Mouse (Mus musculus): Measurements from ENCODE around the gene Trim14. TPM values are rescaled to one million over a fixed set of nuclear protein-coding genes. Genes with fewer than 3 reads are reported as not detected.
A peak's percentile ranks its signal among the peaks of the same experiment; 100 is the strongest.

Trim14 gene
- total and polyA plus RNA-seq, 3 experiments = 2.1 to 2.9 (median 2.5) TPM

- Histone ChIP-seq H3K4me1 (ENCODE audit: control insufficient read depth, insufficient read depth, low read length) (no peaks in the 10 kb centered on the region), H3K27ac (no peak overlapping the region), H3K79me2 (replicated peaks; ENCODE audit: control insufficient read depth, insufficient read depth, low read length) (no peaks in the 10 kb centered on the region), H3K9ac (ENCODE audit: low read depth, low read length) (no peak overlapping the region), H3K27me3 (ENCODE audit: control insufficient read depth, insufficient read depth, low read length) (no peaks in the 10 kb centered on the region), H3K4me3 (no peak overlapping the region), H3K36me3 (ENCODE audit: control insufficient read depth, insufficient read depth, low read length) (no peaks in the 10 kb centered on the region)
- 82% methylated on average over 3 of the region's 3 CpGs for WGBS
- DNase-seq = peak in 1 of 2 experiments; percentile 20
- no peak for TF ChIP-seq CTCF (IDR thresholded peaks at IDR 0.05)
- TF ChIP-seq POLR2A (IDR thresholded peaks at IDR 0.05; ENCODE audit: insufficient read depth, low read depth, low read length) = no peak
- TF ChIP-seq EP300 (IDR thresholded peaks at IDR 0.05; ENCODE audit: insufficient read depth, low read depth, low read length) = no peak
- intact Hi-C loops (cut with DNase I) = loop anchor here (2.0 to 5.0 kb wide), 2 partner anchors 108 to 296 kb away; no protein-coding TSS in a partner anchor
Observed at GRCm38 (mm10) chr4:46498511-46498910, 37.4 kb downstream of the Trim14 start.

GRCm38 (mm10) chr4:46497286-46497892, 38.6 kb downstream of the Trim14 start:
- H3K79me2 ChIP-seq (replicated peaks; ENCODE audit: control insufficient read depth, insufficient read depth, low read length) = no peaks in the 10 kb centered on the region
- H3K9ac ChIP-seq (ENCODE audit: low read depth, low read length) = no peak overlapping the region
- 57% methylated on average over 4 of the region's 4 CpGs for WGBS
- H3K4me3 ChIP-seq = no peak overlapping the region
- no peak overlapping the region for H3K27ac ChIP-seq
- H3K36me3 ChIP-seq (ENCODE audit: control insufficient read depth, insufficient read depth, low read length) = no peaks in the 10 kb centered on the region
- TF ChIP-seq CTCF (IDR thresholded peaks at IDR 0.05) (peak; percentile 100), POLR2A (IDR thresholded peaks at IDR 0.05; ENCODE audit: insufficient read depth, low read depth, low read length) (no peak), EP300 (IDR thresholded peaks at IDR 0.05; ENCODE audit: insufficient read depth, low read depth, low read length) (0 out of 2 replicates have a peak, but pooled peaks have one; percentile 16)
- H3K27me3 ChIP-seq (ENCODE audit: control insufficient read depth, insufficient read depth, low read length) = no peaks in the 10 kb centered on the region
- peak; percentile 69 to 78 for DNase-seq
- intact Hi-C loops (cut with DNase I) = loop anchor here (5.0 kb wide), 1 partner anchor 295 kb away; no protein-coding TSS in a partner anchor
- no peaks in the 10 kb centered on the region for H3K4me1 ChIP-seq (ENCODE audit: control insufficient read depth, insufficient read depth, low read length)

- no peaks in the 10 kb centered on the region for H3K79me2 ChIP-seq (replicated peaks; ENCODE audit: control insufficient read depth, insufficient read depth, low read length)
- intact Hi-C loops (cut with DNase I) = loop anchor here (5.0 kb wide), 1 partner anchor 293 kb away; no protein-coding TSS in a partner anchor
- DNase-seq = no peak
- no peaks in the 10 kb centered on the region for H3K36me3 ChIP-seq (ENCODE audit: control insufficient read depth, insufficient read depth, low read length)
- H3K4me1 ChIP-seq (ENCODE audit: control insufficient read depth, insufficient read depth, low read length) = no peaks in the 10 kb centered on the region
- WGBS = 82% methylated on average over 12 of the region's 12 CpGs
- no peak overlapping the region for H3K4me3 ChIP-seq
- H3K27ac ChIP-seq = no peak overlapping the region
- no peak for TF ChIP-seq POLR2A (IDR thresholded peaks at IDR 0.05; ENCODE audit: insufficient read depth, low read depth, low read length)
- no peak for TF ChIP-seq CTCF (IDR thresholded peaks at IDR 0.05)
- TF ChIP-seq EP300 (IDR thresholded peaks at IDR 0.05; ENCODE audit: insufficient read depth, low read depth, low read length) = no peak
- no peaks in the 10 kb centered on the region for H3K27me3 ChIP-seq (ENCODE audit: control insufficient read depth, insufficient read depth, low read length)
- no peak overlapping the region for H3K9ac ChIP-seq (ENCODE audit: low read depth, low read length)
Observed at GRCm38 (mm10) chr4:46495543-46495942, 40.4 kb downstream of the Trim14 start.

GRCm38 (mm10) chr4:46493071-46493470, 42.9 kb downstream of the Trim14 start:
- no peak for DNase-seq
- H3K4me3 ChIP-seq = no peak overlapping the region
- no peaks in the 10 kb centered on the region for H3K79me2 ChIP-seq (replicated peaks; ENCODE audit: control insufficient read depth, insufficient read depth, low read length)
- H3K27me3 ChIP-seq (ENCODE audit: control insufficient read depth, insufficient read depth, low read length) = no peaks in the 10 kb centered on the region
- H3K4me1 ChIP-seq (ENCODE audit: control insufficient read depth, insufficient read depth, low read length) = no peaks in the 10 kb centered on the region; the same call in 1 of the 2 replicates
- H3K36me3 ChIP-seq (ENCODE audit: control insufficient read depth, insufficient read depth, low read length) = no peaks in the 10 kb centered on the region
- 96% methylated on average over 6 of the region's 6 CpGs for WGBS
- intact Hi-C loops (cut with DNase I) = no loop called here
- H3K9ac ChIP-seq (ENCODE audit: low read depth, low read length) = no peak overlapping the region
- H3K27ac ChIP-seq = no peak overlapping the region
- TF ChIP-seq CTCF (IDR thresholded peaks at IDR 0.05) (no peak), POLR2A (IDR thresholded peaks at IDR 0.05; ENCODE audit: insufficient read depth, low read depth, low read length) (no peak), EP300 (IDR thresholded peaks at IDR 0.05; ENCODE audit: insufficient read depth, low read depth, low read length) (no peak)

- under 1% methylated on average over 58 of the region's 58 CpGs for WGBS
- intact Hi-C loops (cut with DNase I) = no loop called here
Observed at GRCm38 (mm10) chr4:46489028-46489925, 46.7 kb downstream of the Trim14 start, which contains the start of gene Nans. Gene Nans, plus strand, starts transcription at chr4:46489248.

More at GRCm38 (mm10) chr4:46489028-46489925, 46.7 kb downstream of the Trim14 start, which contains the start of gene Nans:
- Histone ChIP-seq H3K9ac (ENCODE audit: low read depth, low read length) (peak within 1 kb of the TSS; percentile 85), H3K27ac (peak within 1 kb of the TSS; percentile 74), H3K27me3 (ENCODE audit: control insufficient read depth, insufficient read depth, low read length) (no peaks in the 10 kb centered on the region), H3K4me1 (ENCODE audit: control insufficient read depth, insufficient read depth, low read length) (peaks cover 9% of the 10 kb centered on the region), H3K36me3 (ENCODE audit: control insufficient read depth, insufficient read depth, low read length) (no peaks in the 10 kb centered on the region), H3K4me3 (peak within 1 kb of the TSS; percentile 86), H3K79me2 (replicated peaks; ENCODE audit: control insufficient read depth, insufficient read depth, low read length) (no peaks in the 10 kb centered on the region)
- DNase-seq = peak; percentile 95 to 97
- no peak for TF ChIP-seq CTCF (IDR thresholded peaks at IDR 0.05)
- TF ChIP-seq POLR2A (IDR thresholded peaks at IDR 0.05; ENCODE audit: insufficient read depth, low read depth, low read length) = peak; percentile 69

Data from heart, adult 2 months (tissue).